Mouse (Mus musculus): Measurements from ENCODE around the gene Fam20a. TPM values are rescaled to one million over a fixed set of nuclear protein-coding genes. Genes with fewer than 3 reads are reported as not detected.
A peak's percentile ranks its signal among the peaks of the same experiment; 100 is the strongest.

The Fam20a gene
- polyA plus RNA-seq, 1 experiment from 2014 or later = 1.2 TPM

GRCm38 (mm10) chr11:109628099-109628498 is 94.0 kb downstream of the Fam20a start:
- Histone ChIP-seq H3K4me3 (no peak overlapping the region), H3K27me3 (ENCODE audit: poor library complexity, severe bottlenecking) (no peaks in the 10 kb centered on the region), H3K36me3 (replicated peaks) (no peaks in the 10 kb centered on the region), H3K9me3 (no peaks in the 10 kb centered on the region), H3K27ac (no peak overlapping the region), H3K4me1 (peaks cover 2% of the 10 kb centered on the region; the same call in 1 of the 2 replicates)
- 92% methylated on average over 3 of the region's 3 CpGs for WGBS
- DNase-seq (ENCODE audit: extremely low spot score, low spot score) = no peak

- Histone ChIP-seq H3K27me3 (ENCODE audit: poor library complexity, severe bottlenecking) (no peaks in the 10 kb centered on the region), H3K9me3 (no peaks in the 10 kb centered on the region), H3K27ac (no peak overlapping the region), H3K4me1 (peaks cover 4% of the 10 kb centered on the region), H3K4me3 (no peak overlapping the region), H3K36me3 (replicated peaks) (no peaks in the 10 kb centered on the region)
- DNase-seq (ENCODE audit: extremely low spot score, low spot score) = no peak
- WGBS = 83% methylated on average over 4 of the region's 4 CpGs
These were observed 94.4 kb downstream of the Fam20a start for GRCm38 (mm10) chr11:109627648-109628047.

DNA sequence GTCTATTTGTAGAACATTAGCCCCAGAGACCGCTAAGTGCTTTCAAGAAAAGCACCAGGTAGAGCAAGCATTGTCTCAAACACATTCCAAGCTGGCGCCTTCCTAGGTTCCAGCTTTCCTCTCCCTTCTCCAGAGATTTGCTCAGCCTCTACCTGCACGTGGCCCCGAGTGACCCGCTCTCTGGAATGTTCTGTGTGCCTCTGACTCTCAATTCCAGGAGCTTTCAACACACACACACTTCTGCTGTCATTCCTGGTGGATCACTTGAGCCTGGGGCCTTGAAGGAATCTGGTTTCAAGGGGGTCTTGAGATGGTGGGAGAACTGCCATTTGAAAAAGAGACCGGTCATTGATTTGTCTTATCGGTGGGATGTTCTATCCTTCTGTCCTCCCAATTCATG is 98.8 kb downstream of the Fam20a start:
- Histone ChIP-seq H3K9me3 (no peaks in the 10 kb centered on the region), H3K27me3 (ENCODE audit: poor library complexity, severe bottlenecking) (peaks cover 4% of the 10 kb centered on the region; the same call in 1 of the 2 replicates), H3K27ac (no peak overlapping the region), H3K36me3 (replicated peaks) (no peaks in the 10 kb centered on the region), H3K4me1 (peaks cover 11% of the 10 kb centered on the region), H3K4me3 (no peak overlapping the region)
- WGBS = 95% methylated on average over 7 of the region's 7 CpGs
- no peak for DNase-seq (ENCODE audit: extremely low spot score, low spot score)

DNA sequence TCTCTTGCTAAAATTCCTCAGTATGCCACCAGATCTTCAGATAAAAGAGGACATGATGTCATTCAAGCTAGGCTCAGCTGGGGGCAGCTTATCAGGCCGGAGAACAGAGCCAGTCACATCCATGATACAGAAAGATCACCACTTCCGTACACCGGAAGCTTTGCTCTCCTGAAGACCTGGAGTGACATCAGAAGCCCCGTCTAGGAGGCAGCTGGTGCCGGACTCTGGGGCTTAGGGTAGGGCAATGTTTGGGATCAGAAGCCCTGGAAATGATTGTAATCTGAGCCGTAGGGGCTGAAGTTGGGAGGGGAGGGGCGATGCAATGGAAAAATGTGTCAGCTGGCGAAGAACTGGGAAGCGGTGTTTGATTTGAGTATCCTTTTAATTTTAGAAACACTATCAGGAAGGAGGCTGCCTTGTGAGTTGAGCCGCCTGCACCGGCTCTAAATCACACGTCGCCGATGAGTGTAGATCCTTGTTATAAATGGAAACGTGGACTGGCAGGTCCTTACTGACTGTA is 99.5 kb downstream of the Fam20a start:
- Histone ChIP-seq H3K27me3 (ENCODE audit: poor library complexity, severe bottlenecking) (peaks cover 4% of the 10 kb centered on the region; the same call in 1 of the 2 replicates), H3K9me3 (no peaks in the 10 kb centered on the region), H3K27ac (no peak overlapping the region), H3K36me3 (replicated peaks) (no peaks in the 10 kb centered on the region), H3K4me3 (no peak overlapping the region), H3K4me1 (peaks cover 11% of the 10 kb centered on the region)
- WGBS = 56% methylated on average over 15 of the region's 15 CpGs
- no peak for DNase-seq (ENCODE audit: extremely low spot score, low spot score)

DNA sequence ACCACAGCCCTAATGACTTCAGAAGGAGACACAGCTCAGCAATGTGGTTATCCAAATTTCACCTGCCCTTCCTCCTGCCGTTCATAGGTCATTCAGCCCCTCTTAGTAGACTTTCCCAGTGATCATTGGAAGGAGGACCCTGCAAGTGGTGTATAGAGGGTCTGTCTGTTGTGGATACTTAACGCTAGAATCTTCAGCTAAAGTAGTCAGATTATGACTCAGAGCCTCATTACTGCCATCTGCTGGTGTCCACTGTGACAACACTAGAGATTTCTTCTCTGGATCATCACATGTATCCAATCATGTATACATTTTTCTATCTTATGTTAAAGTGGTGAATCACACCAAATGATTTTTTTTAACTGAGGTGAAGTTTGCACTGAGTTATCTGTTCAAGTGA is 100.9 kb downstream of the Fam20a start:
- Histone ChIP-seq H3K4me3 (no peak overlapping the region), H3K9me3 (no peaks in the 10 kb centered on the region), H3K27me3 (ENCODE audit: poor library complexity, severe bottlenecking) (peaks cover 4% of the 10 kb centered on the region; the same call in 1 of the 2 replicates), H3K27ac (no peak overlapping the region), H3K36me3 (replicated peaks) (no peaks in the 10 kb centered on the region), H3K4me1 (peaks cover 16% of the 10 kb centered on the region)
- DNase-seq (ENCODE audit: extremely low spot score, low spot score) = peak; percentile 39
- 22% methylated on average over 2 of the region's 2 CpGs for WGBS

GRCm38 (mm10) chr11:109620356-109620755 is 101.7 kb downstream of the Fam20a start:
- no peak overlapping the region for H3K4me3 ChIP-seq
- peaks cover 4% of the 10 kb centered on the region; the same call in 1 of the 2 replicates for H3K27me3 ChIP-seq (ENCODE audit: poor library complexity, severe bottlenecking)
- H3K4me1 ChIP-seq = peaks cover 18% of the 10 kb centered on the region
- WGBS = 86% methylated on average over 6 of the region's 6 CpGs
- H3K27ac ChIP-seq = no peak overlapping the region
- no peaks in the 10 kb centered on the region for H3K9me3 ChIP-seq
- H3K36me3 ChIP-seq (replicated peaks) = no peaks in the 10 kb centered on the region
- DNase-seq (ENCODE audit: extremely low spot score, low spot score) = no peak

Other genes with a start within 250 kb of the Fam20a start
- gene Arsg, start 248.9 kb downstream of the Fam20a start, polyA plus RNA-seq (2016; fragmentation: Nextera tagmentation; extraction: Ambion mirVana) = 2.2 and 2.8 TPM in 2 replicates
- 6.5 and 6.8 TPM in 2 replicates for gene Slc16a6, start 248.7 kb downstream of the Fam20a start, polyA plus RNA-seq (2016; fragmentation: Nextera tagmentation; extraction: Ambion mirVana)
- gene Wipi1, start 110.3 kb downstream of the Fam20a start, polyA plus RNA-seq (2016; fragmentation: Nextera tagmentation; extraction: Ambion mirVana) = 15.7 and 18.4 TPM in 2 replicates
- gene Prkar1a, start 72.9 kb downstream of the Fam20a start, polyA plus RNA-seq (2016; fragmentation: Nextera tagmentation; extraction: Ambion mirVana) = 300 TPM in 2 replicates
- gene 1700012B07Rik, start 105.8 kb upstream of the Fam20a start, polyA plus RNA-seq (2016; fragmentation: Nextera tagmentation; extraction: Ambion mirVana) = not detected in 2 replicates

Measured in forebrain, embryonic 10.5 days (tissue).